Mouse (Mus musculus) WW6 (cell line): ENCODE data around the gene Tenm4.

Source experiments
- DNase-seq: peaks from one replicate; pipeline ENCODE4 v3.0.0-alpha.2; 2013; ENCODE audit warnings: low read depth, low spot score

The Tenm4 gene

GRCm38 (mm10) chr7:96842477-96843255 is 671.6 kb downstream of the Tenm4 start:
- DNase-seq = no peak

GRCm38 (mm10) chr7:96844104-96844894 is 673.3 kb downstream of the Tenm4 start:
- no peak for DNase-seq

GRCm38 (mm10) chr7:96852781-96853180 is 681.7 kb downstream of the Tenm4 start:
- no peak for DNase-seq

GRCm38 (mm10) chr7:96855867-96856406 is 684.9 kb downstream of the Tenm4 start:
- no peak for DNase-seq

DNA sequence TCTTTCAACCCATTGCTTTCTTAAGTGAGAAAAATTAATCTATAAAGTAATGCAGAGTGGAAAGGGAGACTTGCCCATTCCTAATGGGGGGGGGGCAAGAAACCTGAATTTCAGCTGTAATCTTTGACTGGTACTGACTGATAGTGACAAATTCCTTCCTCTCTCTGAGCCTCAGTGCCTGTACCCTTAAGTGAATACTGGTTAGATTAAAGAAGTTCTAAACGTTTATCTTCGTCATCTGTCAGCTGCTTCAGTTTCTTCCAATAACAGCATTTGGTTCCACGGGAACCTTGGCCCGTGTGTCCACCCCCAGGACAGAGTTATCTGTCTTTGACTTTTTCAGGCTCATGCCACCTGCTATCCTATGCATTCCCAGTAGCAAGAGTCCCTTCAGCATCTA is 685.5 kb downstream of the Tenm4 start:
- no peak for DNase-seq

- DNase-seq = no peak
Observed at GRCm38 (mm10) chr7:96859077-96859476, 688.0 kb downstream of the Tenm4 start.

- DNase-seq = no peak
Observed at GRCm38 (mm10) chr7:96859684-96860083, 688.6 kb downstream of the Tenm4 start.

DNA sequence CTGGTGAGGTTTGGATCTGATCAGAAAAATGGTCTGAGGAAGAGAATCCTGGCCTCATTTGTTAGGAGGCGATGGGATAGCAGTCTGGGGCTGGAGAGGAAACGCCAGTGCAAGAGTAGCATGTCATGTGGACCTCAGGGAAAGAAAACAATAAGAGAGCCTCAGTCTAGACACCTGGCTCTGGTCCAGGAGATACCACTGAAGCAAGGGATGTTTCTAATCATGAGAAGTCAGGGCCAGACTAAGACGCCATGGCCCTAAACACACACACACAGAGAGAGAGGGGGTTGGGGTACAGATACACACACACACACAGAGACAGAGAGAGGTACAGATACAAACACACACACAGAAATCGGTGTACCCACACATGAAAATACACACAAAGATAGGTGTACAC is 689.6 kb downstream of the Tenm4 start:
- DNase-seq = no peak

- no peak for DNase-seq
Observed at GRCm38 (mm10) chr7:96864894-96865722, 694.1 kb downstream of the Tenm4 start.

- DNase-seq = no peak
Observed at GRCm38 (mm10) chr7:96869079-96869810, 698.2 kb downstream of the Tenm4 start.

DNA sequence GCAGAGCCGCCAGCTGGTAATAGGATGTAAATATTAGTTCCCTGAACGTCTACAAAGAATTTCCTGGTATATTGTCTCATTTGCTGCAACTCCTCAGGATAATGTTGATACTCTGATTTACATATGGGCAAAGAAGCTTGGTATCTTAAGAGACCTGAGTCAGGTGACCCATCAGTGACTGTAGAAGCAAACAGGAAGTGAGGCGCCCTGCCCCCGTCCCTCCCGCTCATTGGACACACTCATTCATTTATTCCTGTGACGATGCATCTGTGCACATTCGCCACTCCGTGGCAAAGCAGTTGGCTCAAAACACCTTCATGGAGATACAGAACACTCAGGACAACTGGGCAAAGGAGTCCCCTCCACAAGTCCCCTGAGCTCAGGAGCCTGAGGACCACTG is 699.4 kb downstream of the Tenm4 start:
- no peak for DNase-seq

- DNase-seq = no peak
Observed at GRCm38 (mm10) chr7:96871031-96871430, 700.0 kb downstream of the Tenm4 start.

GRCm38 (mm10) chr7:96878511-96879276 is 707.6 kb downstream of the Tenm4 start:
- no peak for DNase-seq

- no peak for DNase-seq
Observed at GRCm38 (mm10) chr7:96879593-96879992, 708.5 kb downstream of the Tenm4 start.

GRCm38 (mm10) chr7:96880221-96880944 is 709.3 kb downstream of the Tenm4 start:
- no peak for DNase-seq

GRCm38 (mm10) chr7:96883297-96883696 is 712.3 kb downstream of the Tenm4 start:
- no peak for DNase-seq

DNA sequence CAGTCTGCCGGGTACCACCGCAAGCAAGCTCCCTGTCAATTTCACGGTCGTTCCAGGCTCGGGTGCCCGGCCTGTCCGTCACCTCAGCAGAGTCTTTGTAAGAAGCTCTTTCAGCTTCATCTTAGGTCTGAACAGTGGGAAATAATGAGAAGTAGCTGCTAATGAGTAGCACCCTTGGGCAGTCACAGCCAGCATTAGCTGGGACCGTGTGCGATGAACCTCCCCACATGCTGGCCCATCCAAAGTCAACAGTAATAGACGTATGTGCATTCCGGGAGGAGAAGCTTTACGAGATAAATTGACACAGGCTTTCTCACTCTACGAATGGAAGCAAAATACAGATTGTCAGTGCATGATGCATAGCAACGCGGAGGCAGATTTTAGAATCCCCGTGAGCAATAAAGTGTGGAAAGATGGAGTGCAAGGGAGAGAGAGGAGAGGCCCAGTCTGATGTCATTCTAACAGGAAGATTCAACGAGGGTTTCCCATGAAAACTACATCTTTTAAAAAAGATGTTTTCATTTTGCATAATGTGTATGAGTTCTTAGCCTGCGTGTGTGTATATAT is 716.1 kb downstream of the Tenm4 start:
- no peak for DNase-seq

DNA sequence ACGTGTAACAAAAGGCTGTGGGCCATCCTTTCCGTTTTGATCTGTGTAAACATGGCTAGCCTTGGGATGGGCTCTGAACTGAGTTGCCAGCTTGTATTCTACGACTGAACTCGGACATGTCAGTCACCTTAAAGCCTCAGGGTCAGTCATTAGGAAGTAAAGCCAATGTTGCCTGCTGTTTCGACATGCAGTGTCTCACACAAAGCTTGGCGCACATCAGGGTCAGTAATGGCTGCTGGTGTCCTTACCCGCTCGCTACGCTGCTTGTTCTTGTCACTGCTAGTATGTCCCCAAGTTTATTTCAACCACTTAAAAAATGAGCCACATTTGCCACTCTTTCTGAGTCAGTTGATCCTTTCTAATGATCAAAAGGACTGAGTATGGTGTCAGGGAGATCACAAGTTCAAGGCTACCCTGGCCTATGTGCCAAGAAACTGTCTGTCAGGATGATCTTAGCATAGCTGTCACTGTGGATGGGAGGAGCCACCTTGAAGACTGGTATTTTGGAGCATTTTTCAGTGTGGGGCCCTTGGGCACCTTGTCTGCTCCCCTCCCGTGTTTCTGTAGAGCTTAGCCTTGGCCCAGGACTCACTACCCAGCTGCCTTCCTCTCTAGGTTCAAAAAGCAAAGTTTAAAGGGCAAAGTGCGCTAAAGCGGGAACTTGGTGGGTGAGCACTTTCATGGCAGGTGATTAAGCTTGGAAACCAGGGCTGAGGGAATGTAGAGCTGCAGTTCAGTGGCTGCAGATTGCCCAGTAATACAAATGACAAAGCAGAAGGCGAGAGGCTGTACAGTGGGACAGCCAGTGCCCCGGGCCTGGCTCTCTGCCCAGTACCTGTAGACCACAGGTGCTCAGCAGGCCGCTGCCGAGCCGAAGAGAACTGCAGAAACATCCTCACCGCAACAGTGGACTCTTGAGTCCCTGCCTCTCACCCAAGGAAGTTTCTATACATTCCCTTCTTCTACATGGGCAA is 718.3 kb downstream of the Tenm4 start:
- DNase-seq = no peak
